Mouse (Mus musculus) fat pad, adult 2 months (tissue): Measurements from ENCODE around the gene Slc16a2.
"Not testable (repeated sequence)": the region's sequence is repeated elsewhere in the genome, so short reads cannot be mapped to it uniquely, and the experiment has no call there.

Experiments used
- DNase-seq: peaks from one replicate; pipeline ENCODE4 v3.0.0-alpha.2; 2011; ENCODE audit warnings: low read depth, low spot score; ENCODE audit errors: extremely low read depth

Gene Slc16a2

DNA sequence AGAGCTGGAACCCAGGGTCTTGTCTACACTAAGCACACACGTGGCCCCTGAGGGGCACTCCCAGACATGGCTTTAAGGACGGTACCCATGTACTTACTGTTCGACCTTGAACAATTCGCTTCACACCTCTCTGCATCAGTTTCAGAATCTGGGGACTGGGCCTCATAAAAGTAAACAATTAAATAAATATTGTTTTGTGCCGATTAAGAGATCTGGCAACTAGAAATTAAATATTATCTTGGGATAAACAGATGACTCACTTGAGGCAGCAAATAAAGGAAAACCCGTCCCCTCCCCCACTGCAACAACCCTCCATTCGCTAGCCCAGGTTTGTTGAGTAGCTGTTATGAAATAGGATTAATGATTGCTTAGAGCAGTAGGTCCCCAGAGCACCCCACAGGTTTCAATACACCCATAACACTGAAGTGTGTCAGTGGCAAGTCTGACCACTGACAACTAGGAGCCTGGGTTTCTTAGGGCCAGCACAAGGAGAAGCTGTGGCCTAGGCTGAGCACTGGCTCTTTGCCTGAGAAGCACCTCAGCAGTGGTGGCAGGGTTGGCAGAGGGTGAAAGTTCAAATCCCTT, 87.7 kb downstream of the Slc16a2 start:
- no peak for DNase-seq

DNA sequence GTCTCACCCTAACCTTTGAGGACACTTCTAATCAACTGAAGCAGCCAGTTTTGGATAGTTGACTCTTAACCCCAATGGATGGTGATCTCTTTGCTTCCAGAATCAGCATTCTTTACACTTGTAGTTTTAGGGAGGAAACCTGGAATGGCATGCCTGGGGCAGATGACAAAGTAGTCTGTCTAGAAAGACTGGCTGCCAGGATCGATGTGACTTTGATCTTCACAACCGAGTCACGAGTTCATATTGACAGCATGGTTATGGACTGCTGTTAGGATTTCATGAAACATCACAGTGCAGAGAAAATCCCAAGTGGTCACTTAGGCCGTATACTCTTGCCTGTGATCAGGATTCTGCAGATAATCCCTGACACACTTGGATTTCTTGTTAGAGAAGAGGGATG, 88.7 kb downstream of the Slc16a2 start:
- DNase-seq, result no peak

DNA sequence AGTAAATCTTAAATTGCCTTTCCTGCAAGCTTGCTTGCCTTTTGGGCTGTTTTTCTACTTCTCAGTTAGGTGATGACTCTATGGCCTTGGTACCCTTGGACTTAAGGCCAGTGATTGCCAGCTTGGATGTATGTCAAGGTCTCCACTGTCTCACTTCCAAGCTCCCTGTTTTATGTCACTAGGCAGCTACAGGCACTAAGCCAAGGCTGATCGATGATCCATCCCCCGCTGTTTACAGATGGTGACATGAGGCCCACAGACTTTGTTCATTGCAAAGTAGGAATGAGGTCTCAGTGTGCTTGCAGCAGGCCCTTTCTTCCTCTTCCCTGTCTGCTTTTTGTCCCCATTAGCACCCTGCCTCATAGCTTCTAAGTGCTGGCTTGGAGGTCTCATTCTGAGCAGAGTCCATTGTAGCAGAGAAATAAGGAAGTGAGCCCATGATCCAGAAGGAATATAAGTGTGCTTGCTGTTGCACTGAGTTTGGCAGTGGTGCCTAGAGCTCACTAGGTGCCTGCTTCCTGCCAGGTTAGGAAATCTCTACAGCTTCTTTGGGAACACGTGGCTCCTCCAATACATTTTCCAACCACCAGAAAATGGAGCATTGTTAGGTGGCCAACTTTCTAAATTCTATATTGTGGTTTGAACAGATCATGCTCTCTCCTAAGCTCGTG, 89.6 kb downstream of the Slc16a2 start:
- no peak for DNase-seq

DNA sequence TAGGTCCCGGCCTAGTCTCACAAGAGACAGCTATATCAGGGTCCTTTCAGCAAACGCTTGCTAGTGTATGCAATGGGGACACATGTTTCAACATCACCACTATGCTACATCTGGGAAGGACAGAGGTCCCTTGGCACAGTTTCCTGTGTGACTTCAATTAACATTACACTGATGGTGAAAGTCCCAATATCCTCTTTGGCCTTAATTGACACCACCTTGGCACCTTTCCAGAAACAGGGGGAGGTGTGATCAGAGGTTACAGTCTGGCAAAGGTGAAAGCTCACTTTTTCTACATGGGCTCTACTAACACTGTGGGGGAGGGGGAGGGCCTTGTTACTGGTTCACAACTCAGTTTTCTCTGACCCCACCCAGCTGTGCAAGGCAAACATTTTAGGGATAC, 99.3 kb downstream of the Slc16a2 start:
- DNase-seq, result no peak

DNA sequence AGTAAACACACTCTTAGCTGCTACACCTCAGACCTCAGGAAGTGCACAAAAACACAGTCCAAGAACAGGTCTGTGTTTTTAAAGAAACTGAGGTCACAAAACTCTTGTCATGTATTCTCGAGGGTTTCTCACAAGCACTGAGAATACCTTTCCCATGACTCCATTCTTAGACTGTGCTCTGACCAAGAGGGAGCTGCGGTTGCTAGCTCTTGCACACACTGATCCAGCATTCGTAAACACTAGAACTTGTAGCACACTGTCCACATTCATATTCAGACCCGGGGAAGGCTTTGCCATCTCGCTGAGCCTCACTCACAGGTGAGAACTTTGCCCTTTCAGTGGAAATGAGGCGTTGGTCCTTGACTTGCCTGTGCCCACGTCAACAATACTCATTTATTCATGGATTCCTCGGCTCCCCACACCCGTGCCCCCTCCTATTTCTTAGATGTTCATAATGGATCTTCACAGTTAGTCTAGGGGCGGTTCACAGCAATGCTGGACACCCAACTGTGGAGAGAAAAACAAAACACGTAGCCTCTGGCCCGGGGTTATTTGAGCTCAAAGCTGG, 102.1 kb downstream of the Slc16a2 start:
- DNase-seq, result no peak

DNA sequence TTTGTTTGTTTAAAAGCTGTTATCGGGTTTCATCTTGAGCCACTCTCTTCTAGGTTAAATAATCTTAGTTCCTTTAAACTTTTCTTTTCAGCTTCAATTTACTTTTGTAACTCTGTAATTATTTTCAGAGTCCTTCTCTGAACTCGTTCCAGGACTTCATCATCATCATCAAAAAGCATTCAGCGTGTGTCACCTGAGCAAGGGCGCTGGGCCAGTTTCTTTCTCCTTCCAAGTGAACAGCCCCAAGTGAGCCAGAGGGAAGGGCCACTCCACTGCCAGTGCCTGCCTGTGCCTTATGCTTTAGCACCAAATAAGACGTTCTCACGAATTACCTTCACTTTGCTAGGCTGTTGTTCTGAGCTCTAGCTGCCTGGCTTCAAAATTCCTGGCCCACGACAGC, 108.9 kb downstream of the Slc16a2 start:
- DNase-seq, result no peak

DNA sequence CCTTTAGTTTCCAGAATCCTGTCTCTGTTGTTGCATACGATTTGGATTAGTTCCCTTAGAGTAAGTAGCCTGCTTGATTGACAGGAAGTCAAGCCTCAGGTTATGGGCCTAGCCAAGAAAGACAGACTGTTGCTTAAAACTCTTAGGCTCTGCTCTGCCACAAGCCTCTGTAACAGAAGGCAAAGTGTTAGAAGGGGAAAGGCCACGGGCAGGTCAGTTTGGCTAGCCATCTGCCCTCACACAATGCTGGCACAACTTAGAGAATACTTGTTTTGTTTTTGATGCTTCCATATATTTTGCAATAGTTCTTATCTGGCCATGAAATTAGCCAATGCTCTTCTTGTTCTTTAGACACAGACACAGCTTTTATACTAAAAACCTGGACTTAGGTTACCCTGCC, 112.1 kb downstream of the Slc16a2 start:
- DNase-seq, result peak; percentile 62

DNA sequence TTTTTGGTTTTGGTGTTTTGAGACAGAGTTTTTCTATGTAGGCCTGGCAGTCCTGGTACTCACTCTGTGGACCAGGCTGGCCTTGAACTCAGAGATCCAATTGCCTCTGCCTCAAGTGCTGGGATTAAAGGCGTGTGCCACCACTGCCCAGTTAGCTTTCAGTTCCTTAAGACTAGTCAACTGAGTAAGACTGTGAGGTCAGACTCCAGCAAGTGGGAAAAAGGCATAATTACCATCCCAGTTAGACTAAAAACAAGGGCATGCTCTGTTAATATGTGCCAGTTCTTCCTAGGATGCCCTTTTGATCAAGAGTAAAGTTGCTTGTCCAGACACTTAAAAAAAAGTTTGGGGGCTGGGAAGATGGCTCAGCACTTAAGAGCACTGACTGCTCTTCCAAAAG, 113.2 kb downstream of the Slc16a2 start:
- DNase-seq, result no peak

DNA sequence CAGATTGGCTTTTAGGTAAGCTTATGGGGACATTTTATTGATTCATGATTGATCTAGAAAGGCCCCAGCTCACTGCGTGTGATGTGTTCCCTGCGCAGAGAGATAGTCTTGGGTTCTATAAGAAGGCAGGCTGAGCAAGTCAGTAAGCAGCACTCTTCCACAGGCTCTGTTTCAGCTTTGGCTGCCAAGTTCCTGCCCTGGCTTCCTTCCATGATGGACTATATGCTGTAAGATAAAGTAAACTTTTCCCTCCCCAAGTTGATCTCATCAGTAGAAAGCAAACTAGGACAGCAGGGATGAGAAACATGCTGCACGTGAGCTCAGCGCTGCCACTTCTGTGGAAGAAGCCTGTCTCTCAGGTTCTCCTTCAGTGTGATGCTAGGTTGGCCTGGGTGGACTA, 117.2 kb downstream of the Slc16a2 start:
- no peak for DNase-seq

DNA sequence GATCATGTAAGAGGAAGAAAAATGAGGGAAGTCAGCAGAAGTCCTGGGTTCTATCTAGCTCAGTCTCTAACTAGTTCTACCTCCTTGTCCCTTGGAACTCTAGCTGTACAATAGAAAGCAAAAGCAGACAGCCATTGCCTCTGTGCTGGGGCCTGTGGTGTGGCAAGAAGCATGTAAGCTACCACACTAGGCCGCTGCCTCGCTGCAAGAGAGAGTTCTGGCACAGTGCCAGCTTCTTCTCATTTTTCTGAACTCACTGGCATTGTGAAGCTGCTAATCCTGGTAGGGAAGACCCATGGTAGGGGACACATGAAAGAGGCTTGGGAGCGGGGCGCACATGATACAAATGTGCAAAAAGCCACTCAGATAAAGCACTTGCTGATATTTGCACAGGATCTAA, 117.8 kb downstream of the Slc16a2 start:
- DNase-seq, result no peak

DNA sequence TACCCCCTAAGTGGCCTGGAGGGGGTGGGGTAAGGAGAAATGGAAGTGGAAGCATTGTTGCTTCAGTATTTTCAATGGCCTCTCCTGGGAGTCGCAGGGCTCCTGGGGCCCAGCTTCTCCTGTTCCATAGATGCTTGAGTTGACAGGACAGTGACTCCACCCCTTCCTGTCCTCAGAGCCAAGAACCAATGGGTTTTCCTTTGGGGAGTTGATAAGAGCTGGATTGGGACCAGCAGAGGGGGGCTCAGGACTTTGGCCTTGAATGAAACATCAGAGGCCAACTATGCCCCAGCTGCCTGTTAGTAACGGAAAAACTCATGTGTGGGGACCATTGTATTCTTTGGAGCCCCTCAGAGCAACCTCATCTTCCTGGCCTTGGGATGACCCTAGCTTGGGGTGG, 124.0 kb downstream of the Slc16a2 start:
- no peak for DNase-seq

DNA sequence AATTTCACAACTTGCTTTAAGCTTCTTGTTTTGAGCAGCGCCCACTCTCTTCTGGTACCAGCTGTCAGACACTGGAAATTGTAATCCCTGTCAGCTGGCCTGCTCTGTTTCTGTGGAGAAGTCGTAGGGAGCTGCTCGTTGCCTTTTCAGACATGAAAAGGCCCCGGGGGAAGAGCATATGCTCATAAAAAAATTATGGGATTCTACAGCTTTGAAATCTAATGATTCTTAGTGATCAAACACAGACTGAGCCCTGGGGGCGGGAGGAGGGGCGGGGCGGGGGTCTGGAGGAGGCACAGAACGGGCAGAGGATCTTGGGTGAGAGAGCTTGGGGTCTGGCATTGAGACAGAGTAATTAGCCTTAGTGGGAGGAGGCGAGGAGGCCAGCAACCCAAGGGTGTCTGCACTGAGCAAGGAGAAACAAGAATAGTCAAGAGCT, 125.7 kb downstream of the Slc16a2 start:
- DNase-seq, result no peak

DNA sequence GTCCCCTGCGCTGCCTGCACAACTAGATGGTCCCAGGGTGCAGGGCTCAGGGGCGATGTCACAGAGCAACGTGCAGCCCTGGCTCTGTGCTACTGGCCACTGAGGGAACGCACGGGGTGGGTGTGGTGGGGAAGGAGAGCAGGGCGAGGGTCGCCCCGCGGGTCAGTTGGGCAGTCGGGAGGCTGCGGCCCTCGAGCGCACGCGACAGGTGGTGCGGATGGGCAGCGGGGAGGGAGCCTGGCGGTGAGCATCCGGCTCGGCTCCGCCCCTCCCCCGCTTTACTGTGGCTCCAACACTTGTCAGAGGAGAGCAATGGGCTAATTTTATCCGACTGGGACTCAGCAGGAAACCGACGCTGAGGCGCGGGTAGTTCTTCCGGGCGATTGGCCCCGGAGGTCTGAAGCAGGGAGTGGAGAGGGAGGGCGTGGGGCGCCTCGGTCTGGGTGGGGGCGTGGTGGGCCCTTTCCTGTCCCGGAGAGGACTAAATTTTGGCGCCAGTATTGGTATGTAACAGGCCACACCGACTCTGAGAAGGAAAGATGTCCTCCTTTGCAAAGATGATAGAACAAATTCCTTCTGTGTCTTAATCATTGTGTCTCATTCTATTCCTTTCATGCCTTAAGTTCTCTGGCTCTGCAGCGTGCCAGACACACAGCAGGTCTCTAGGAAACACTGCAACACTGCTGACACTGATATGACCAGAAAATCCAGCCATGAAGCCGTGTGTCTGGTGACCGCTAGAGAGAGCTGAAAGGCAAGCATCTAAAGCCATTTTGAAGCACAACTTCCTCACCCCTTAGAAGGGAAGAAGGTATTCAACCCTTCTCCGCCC, 126.4 kb downstream of the Slc16a2 start:
- no peak for DNase-seq

DNA sequence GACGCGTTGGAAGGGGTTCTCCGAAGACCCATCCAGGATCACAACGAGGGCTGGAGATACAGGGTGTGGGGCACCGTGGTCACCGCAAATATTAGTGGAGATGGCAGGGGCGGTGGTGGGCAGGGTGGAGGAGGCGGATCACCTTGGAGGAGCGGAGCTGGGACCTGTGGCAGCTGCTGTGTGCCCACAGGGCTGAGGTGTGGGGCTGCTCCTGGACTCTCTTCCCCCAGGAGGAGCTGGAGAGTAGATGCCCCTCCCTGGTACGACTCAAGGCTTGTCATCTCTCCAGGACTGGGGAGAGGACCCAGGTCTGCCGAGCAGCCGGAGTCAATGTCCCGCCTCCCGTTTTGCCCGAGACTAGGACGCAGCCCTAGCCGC, 127.0 kb downstream of the Slc16a2 start:
- no peak for DNase-seq

DNA sequence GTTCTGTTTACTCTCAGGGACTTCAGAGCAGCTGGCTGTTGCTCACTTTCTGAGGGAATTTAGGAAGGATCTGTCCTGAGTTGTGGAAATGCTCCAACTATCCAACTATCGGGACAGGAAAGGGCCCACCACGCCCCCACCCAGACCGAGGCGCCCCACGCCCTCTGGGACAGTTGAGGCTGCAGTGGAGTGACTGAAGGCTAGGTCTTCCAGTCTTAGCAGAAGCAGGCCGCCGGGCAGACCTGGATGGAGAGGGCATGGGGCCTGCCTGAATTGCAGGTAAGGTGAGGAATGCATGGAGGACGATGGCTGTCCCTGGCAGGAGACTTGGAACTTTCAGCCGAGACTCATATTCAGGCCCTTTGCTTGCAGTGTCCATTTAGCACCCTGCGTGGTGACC, 127.4 kb downstream of the Slc16a2 start:
- DNase-seq, result no peak

DNA sequence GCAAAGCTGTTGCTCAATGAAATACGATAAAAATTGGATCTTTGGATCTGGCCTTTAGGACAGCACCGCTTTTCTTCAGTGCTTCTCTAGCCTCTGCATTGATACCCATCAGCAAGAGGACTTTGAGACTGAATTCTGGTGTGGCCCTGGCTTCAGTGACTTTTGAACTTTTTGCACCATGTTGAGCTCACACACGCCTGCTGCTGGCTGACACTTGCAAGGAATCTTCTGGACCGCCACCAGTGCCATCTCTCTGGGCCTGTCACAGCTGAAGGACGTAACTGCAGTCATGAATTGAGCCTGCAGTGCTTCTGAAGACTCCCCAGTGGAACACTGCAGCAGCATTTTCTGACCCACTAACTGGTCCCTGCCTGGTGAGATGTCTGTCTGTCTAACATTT, 128.9 kb downstream of the Slc16a2 start:
- DNase-seq, result no peak

DNA sequence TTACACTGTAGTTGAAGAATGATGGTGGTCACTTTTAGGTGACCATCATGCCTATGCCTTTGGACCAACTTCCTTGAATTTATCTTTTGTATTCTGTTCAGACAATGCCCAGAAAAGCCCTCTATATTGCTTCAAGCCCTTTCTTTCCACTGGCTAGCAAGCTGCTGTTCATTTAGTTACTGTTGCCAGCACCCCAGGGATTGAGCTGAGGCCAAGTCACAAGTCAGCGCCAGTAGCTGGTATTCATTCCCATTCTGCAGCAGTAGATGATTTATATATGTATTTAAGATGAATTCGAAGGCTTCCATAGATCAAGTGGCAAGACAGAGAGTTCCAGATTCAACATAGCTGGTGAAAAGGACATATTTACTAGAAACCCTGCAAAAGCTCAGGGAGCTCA, 133.2 kb downstream of the Slc16a2 start:
- no peak for DNase-seq

DNA sequence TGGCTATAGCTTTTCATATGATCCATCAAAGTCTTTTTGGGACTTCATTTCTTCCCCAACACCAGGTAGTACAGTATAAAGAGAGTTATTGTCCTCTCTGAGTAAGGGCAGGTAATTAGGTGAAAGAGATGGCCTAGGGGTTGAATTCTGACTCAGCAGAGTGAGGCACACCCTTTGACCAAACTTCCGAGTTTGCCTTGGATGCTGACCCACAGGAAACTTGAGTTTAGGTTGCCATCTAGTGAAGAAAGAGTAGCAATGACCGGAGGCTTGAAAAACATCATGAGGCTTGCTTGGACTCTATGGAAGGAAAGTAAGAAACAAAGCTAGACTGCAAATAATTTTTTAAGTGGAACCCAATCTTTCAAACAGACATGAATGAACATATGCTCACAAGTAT, 147.1 kb downstream of the Slc16a2 start:
- no peak for DNase-seq

DNA sequence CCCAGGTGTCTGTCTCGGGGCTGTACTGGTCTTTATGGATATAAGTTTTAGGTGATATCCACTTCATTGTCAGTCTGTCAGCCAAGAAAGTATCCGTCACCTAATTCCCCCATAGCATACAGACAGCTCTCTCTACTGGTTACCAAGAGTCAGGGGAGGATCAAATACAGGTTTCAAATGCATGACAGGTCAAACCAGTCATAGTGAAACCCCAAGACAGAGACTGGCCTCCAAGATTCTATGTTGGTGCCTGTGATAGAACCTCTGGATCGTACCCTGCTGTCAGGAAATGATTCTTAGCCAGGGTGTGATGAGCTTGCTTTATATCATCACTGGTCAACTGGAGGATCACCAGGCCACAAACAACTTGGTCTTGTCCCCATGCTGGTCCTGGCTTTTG, 148.0 kb downstream of the Slc16a2 start:
- no peak for DNase-seq

DNA sequence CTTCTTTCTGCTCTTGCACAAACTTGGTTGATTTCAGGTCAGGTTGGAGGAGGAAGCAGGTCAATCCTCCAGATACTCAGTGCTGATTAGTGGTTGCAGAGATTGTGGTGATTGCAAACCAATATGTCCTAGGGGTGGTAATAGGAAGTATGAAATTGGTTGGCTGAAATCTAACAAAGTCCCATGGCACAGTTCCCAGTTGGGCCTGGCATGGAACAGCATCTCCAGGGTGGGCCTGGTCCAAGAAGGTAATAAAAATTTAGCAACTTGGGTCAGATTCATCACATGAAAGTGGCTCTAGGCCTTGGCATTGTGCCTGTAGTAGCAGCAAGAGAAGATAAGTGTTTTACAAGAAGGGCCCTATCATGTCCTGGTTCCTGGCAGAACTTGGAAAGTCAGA, 151.5 kb downstream of the Slc16a2 start:
- DNase-seq, result peak; percentile 62

DNA sequence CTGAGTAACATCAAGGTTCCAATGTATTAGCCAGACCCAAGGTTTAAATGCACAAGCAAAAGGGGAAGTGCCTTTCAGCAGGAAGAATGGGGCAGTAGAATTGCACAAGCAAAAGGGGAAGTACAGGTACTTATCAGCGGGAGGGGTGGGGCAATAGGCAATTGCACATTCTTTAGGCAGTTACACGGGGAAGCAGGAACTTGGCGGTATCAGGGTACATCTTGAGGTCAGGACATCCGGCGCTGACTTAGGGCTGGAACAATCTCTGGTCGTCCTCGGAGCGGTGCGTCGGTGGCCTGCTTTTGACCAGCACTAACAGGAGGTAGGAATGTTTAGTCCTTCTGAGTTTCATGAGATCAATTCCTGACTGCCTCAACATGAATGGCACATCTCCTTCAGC, 157.3 kb downstream of the Slc16a2 start:
- not testable (repeated sequence) for DNase-seq

DNA sequence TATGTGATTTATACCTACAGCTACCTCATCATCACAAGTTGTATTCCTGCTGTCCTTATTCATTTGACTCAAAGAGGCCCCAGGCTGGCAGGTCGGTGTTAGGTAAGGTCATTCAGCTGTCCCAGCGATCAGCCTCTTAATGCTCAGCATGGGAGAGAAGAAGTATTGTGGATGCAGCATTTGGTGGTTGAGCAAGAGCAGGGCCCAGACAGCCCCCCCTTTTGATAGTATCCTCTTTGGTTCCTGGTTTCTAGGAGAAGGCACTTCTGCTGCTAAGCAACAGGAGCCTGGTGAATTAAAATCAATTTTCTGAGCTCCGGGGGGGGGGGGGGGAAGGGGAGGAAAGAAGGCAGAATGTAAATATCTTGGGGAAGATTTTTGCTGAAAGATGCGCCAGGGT, 162.8 kb downstream of the Slc16a2 start:
- DNase-seq, result no peak
